Mouse (Mus musculus) C2C12 (cell line): ENCODE results near the gene 1810062G17Rik. TPM values are rescaled to one million over a fixed set of nuclear protein-coding genes. Genes with fewer than 3 reads are reported as not detected.

Experiments
- H3K27me3 ChIP-seq: one replicate; pipeline ENCODE4 v1.6.1; 2011; ENCODE audit not compliant: control insufficient read depth, insufficient read depth, insufficient read length
- H3K36me3 ChIP-seq: one replicate; pipeline ENCODE4 v1.6.1; 2011; ENCODE audit not compliant: control insufficient read depth, insufficient read depth
- H3K4me3 ChIP-seq: one replicate; pipeline ENCODE4 v1.5.1; 2011; ENCODE audit warnings: mild to moderate bottlenecking, control low read depth; ENCODE audit not compliant: poor library complexity, insufficient read depth, severe bottlenecking
- H3K79me2 ChIP-seq: one replicate; pipeline ENCODE4 v1.6.1; 2011; ENCODE audit not compliant: control insufficient read depth, insufficient read depth
- H3K79me3 ChIP-seq: one replicate; pipeline ENCODE4 v1.6.1; 2011; ENCODE audit warnings: low read depth, control low read depth
- H3ac ChIP-seq: one replicate; pipeline ENCODE3; 2011; ENCODE audit warnings: low read depth; ENCODE audit not compliant: control insufficient read depth, insufficient read length
- CEBPB ChIP-seq: IDR thresholded peaks from one replicate; pipeline ENCODE4 v1.6.1; 2011; ENCODE audit warnings: low read depth, mild to moderate bottlenecking, control low read depth, moderate library complexity
- CTCF ChIP-seq: IDR thresholded peaks from one replicate; pipeline ENCODE4 v1.5.1; 2011; ENCODE audit not compliant: control insufficient read depth, insufficient read depth, insufficient read length
- FOSL1 ChIP-seq: IDR thresholded peaks from one replicate; pipeline ENCODE4 v1.8.0; 2011; ENCODE audit warnings: mild to moderate bottlenecking, low read length; ENCODE audit not compliant: poor library complexity, insufficient read depth, severe bottlenecking
- MAX ChIP-seq: IDR thresholded peaks from one replicate; pipeline ENCODE4 v1.6.1; 2011; ENCODE audit warnings: mild to moderate bottlenecking, control low read depth
- MYOD1 ChIP-seq: IDR thresholded peaks from one replicate; pipeline ENCODE4 v1.6.1; 2011; ENCODE audit warnings: low read depth; ENCODE audit not compliant: control insufficient read depth, insufficient read length
- MYOG ChIP-seq: IDR thresholded peaks from one replicate; pipeline ENCODE4 v1.6.1; 2011; ENCODE audit not compliant: control insufficient read depth, insufficient read length; ENCODE audit errors: extremely low read depth
- USF1 ChIP-seq: IDR thresholded peaks from one replicate; pipeline ENCODE4 v1.6.1; 2011; ENCODE audit warnings: low read depth, mild to moderate bottlenecking, control low read depth, moderate library complexity
- polyA plus RNA-seq: library from polyadenylated mRNA; unstranded; fragments of >200 nt; fragmentation: generic; extraction: Trizol; gene quantifications from one replicate; pipeline ENCODE4 v1.2.1, GENCODE M21; 2012; ENCODE audit warnings: missing spikeins

The 1810062G17Rik gene
- polyA plus RNA-seq, 1 experiment, result 0.33 TPM

DNA sequence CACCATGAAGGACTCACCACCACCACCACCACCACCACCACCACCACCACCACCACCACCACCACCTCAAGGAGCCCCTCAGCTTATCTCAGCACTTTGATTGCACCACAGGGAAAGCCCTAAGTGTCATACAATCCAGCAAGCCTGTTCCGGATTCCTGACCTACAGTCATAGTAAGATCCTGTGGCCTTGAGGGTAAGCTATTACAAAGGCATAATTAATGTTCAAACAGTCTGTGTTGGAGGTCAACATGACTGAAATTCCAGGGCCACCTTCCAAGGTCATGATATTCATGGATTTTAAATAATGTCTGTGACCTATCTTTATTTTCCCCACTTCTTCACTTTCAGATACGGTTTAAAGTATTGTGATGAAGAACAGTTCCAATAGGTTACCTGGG is 4.7 kb downstream of the 1810062G17Rik start:
- peak; percentile 70 for TF ChIP-seq CEBPB
- no peak for TF ChIP-seq MAX
- TF ChIP-seq CTCF, result no peak
- Histone ChIP-seq H3ac (no peak overlapping the region), H3K79me2 (peaks cover 11% of the 10 kb centered on the region), H3K4me3 (no peak overlapping the region), H3K36me3 (no peaks in the 10 kb centered on the region), H3K79me3 (no peaks in the 10 kb centered on the region), H3K27me3 (no peaks in the 10 kb centered on the region)

DNA sequence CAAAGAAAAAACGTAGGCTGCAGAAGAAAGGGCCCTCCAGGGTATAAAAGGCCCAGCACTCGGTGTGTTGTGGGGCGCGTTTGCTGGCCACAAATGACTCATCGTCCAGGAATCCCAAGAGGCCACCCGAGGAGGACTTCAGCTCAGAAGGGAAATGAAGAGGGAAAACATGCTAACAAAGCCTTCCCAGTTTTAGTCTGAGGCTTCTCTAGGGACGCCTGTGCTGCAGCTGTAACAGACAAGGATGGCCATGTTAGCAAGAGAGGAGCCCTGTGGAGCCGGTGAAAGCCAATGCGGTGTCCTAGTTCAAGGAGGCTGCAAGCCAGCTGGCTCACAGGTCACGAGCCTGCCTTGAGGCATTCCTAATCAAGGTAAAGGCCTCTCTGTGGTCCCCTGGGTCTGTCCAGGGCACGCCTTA is 6.0 kb downstream of the 1810062G17Rik start:
- peaks cover under 1% of the 10 kb centered on the region for H3K79me2 ChIP-seq

DNA sequence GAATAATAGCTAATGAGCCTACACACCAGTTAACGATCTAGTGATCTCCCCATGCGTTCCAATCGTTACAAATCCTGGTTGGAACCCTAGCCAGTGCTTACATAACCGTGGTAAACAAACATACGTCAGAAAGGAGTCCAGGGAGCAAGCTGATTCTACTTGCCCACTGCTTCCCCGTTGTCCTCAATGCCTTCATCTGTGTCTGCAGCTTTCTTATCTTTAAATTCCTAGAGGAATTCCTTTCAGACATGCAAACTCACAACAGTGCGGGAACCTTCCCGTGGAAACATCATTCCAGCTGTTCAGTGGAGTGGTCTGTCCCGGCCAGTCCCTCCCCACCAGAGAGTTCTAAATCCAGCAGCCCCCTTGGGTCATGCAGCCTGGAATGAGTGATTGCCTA is 7.2 kb downstream of the 1810062G17Rik start:
- TF ChIP-seq CEBPB, result no peak
- no peak for TF ChIP-seq MYOD1
- TF ChIP-seq MAX, result no peak
- TF ChIP-seq FOSL1, result no peak
- no peak for TF ChIP-seq CTCF
- TF ChIP-seq MYOG, result no peak
- no peak for TF ChIP-seq USF1
- Histone ChIP-seq H3K36me3 (no peaks in the 10 kb centered on the region), H3K27me3 (no peaks in the 10 kb centered on the region), H3K79me3 (no peaks in the 10 kb centered on the region), H3K79me2 (no peaks in the 10 kb centered on the region), H3ac (no peak overlapping the region), H3K4me3 (no peak overlapping the region)

More for the DNA sequence above, 6.0 kb downstream of the 1810062G17Rik start:
- Histone ChIP-seq H3K4me3 (peak overlapping the region; percentile 12), H3K79me3 (no peaks in the 10 kb centered on the region), H3ac (no peak overlapping the region), H3K36me3 (no peaks in the 10 kb centered on the region), H3K27me3 (no peaks in the 10 kb centered on the region)
- no peak for TF ChIP-seq MYOG
- TF ChIP-seq CTCF, result no peak
- TF ChIP-seq MYOD1, result no peak
- peak; percentile 86 for TF ChIP-seq MAX
- TF ChIP-seq FOSL1, result peak; percentile 86
- no peak for TF ChIP-seq CEBPB
- TF ChIP-seq USF1, result no peak

DNA sequence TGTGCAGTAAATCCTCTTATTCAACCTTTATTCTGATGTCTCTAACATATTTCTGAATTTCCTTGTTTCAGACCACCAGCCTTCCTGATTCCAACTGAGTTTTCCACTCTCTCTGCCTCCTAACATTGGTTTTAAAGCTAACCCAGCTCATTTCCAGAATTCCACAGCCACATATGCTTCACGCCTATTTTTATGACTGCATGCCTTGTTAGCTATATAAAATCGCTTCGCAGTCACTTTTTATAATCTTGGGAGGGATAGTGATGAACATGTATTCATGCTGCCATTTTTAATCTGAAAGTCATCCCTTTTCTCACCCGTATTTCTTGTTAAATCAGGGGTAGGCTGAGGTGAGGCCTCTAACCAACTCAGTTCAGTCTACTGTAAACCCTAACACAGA is 8.6 kb downstream of the 1810062G17Rik start:
- TF ChIP-seq MAX (no peak), MYOG (no peak), CEBPB (no peak), FOSL1 (no peak), USF1 (no peak), MYOD1 (no peak), CTCF (no peak)
- no peak overlapping the region for H3ac ChIP-seq
- H3K27me3 ChIP-seq, result no peaks in the 10 kb centered on the region
- H3K79me2 ChIP-seq, result no peaks in the 10 kb centered on the region
- H3K4me3 ChIP-seq, result no peak overlapping the region
- no peaks in the 10 kb centered on the region for H3K36me3 ChIP-seq
- H3K79me3 ChIP-seq, result no peaks in the 10 kb centered on the region

DNA sequence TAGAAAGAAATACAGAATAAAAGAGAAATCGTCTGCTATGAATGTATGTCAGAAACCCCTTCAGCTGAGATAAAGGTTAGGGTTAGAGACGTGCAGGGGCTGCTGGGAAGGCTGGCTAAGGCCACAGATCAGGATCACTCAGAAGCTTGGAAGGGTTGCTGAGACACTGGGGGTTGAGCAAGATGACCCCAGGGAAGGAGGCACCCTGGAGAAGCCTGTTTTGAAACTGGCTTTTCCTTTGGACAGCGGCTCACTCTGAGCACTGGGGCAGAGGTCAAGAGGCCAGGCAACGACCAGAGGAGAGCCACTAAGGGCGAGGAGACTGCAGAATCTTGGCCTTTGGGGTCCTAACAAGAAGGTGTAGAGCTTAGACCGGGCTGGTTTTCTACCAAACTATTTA is 10.4 kb downstream of the 1810062G17Rik start:
- H3K79me2 ChIP-seq, result no peaks in the 10 kb centered on the region
- H3K4me3 ChIP-seq, result no peak overlapping the region
- no peak overlapping the region for H3ac ChIP-seq
- no peaks in the 10 kb centered on the region for H3K79me3 ChIP-seq
- no peak for TF ChIP-seq CEBPB
- no peak for TF ChIP-seq MYOG
- TF ChIP-seq FOSL1, result no peak
- TF ChIP-seq USF1, result no peak
- no peak for TF ChIP-seq MYOD1
- TF ChIP-seq MAX, result no peak
- no peak for TF ChIP-seq CTCF
- no peaks in the 10 kb centered on the region for H3K27me3 ChIP-seq
- H3K36me3 ChIP-seq, result no peaks in the 10 kb centered on the region

DNA sequence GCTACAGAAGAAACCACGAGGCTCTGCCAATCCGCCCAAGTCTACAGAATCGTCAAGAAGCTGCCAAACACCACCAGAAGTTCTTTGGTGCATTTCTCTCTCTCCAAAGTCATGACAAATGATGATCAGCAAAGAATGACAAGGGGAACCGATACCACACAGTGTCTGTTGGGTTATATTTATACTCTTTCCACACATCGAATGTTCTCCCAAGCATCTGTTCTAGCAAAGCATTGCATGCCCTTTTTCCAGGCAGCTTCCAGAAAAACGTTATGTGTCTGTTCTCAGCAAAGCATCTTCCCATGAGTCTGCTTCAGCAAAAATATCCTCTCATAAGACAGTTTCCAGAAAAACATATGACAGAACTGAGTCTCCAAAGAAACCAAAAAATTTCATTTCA is 11.1 kb downstream of the 1810062G17Rik start:
- no peaks in the 10 kb centered on the region for H3K27me3 ChIP-seq
- H3ac ChIP-seq, result no peak overlapping the region
- H3K36me3 ChIP-seq, result no peaks in the 10 kb centered on the region
- TF ChIP-seq MAX (no peak), CEBPB (no peak)
- H3K4me3 ChIP-seq, result no peak overlapping the region
- H3K79me2 ChIP-seq, result no peaks in the 10 kb centered on the region
- no peaks in the 10 kb centered on the region for H3K79me3 ChIP-seq
